Mouse (Mus musculus): Measurements from ENCODE around the gene Ggcx. TPM values are rescaled to one million over a fixed set of nuclear protein-coding genes. Genes with fewer than 3 reads are reported as not detected.
A peak's percentile ranks its signal among the peaks of the same experiment; 100 is the strongest.
"Not testable (repeated sequence)": the region's sequence is repeated elsewhere in the genome, so short reads cannot be mapped to it uniquely, and the experiment has no call there.

Ggcx gene
- polyA plus RNA-seq, 1 experiment from 2014 or later = 9.4 TPM

- WGBS = 85% methylated on average over 2 of the region's 2 CpGs
- no peak overlapping the region for H3K4me3 ChIP-seq (ENCODE audit: low read depth, low read length)
Measured at GRCm38 (mm10) chr6:72447487-72447886, 33.4 kb downstream of the Ggcx start.

GRCm38 (mm10) chr6:72451778-72452177 lies 37.7 kb downstream of the Ggcx start:
- not testable (repeated sequence) for ATAC-seq (ENCODE audit: low FRiP score); H3K9me3 ChIP-seq (ENCODE audit: control insufficient read depth, low read length); H3K4me3 ChIP-seq (ENCODE audit: low read depth, low read length); H3K4me1 ChIP-seq (ENCODE audit: control insufficient read depth, insufficient read depth, low read length); H3K9ac ChIP-seq (ENCODE audit: low read length); H3K36me3 ChIP-seq (ENCODE audit: control insufficient read depth, insufficient read depth, low read length); H3K27ac ChIP-seq (ENCODE audit: low read depth, low read length); DNase-seq (ENCODE audit: low spot score, missing footprints); H3K4me2 ChIP-seq; H3K27me3 ChIP-seq (ENCODE audit: control insufficient read depth, insufficient read depth, low read length)
- 79% methylated on average over 2 of the region's 2 CpGs for WGBS

More at GRCm38 (mm10) chr6:72447487-72447886, 33.4 kb downstream of the Ggcx start:
- Histone ChIP-seq H3K36me3 (ENCODE audit: control insufficient read depth, insufficient read depth, low read length) (no peaks in the 10 kb centered on the region), H3K27ac (ENCODE audit: low read depth, low read length) (no peak overlapping the region), H3K9me3 (ENCODE audit: control insufficient read depth, low read length) (no peaks in the 10 kb centered on the region), H3K4me1 (ENCODE audit: control insufficient read depth, insufficient read depth, low read length) (no peaks in the 10 kb centered on the region), H3K4me2 (no peak overlapping the region), H3K27me3 (ENCODE audit: control insufficient read depth, insufficient read depth, low read length) (no peaks in the 10 kb centered on the region), H3K9ac (ENCODE audit: low read length) (no peak overlapping the region)
- DNase-seq (ENCODE audit: low spot score, missing footprints) = peak; percentile 10
- ATAC-seq (ENCODE audit: low FRiP score) = no peak

- H3K27me3 ChIP-seq (ENCODE audit: control insufficient read depth, insufficient read depth, low read length) = no peaks in the 10 kb centered on the region
- 0 out of 2 replicates have a peak, but pooled peaks cover 3% of the 10 kb centered on the region for H3K4me1 ChIP-seq (ENCODE audit: control insufficient read depth, insufficient read depth, low read length)
- H3K9ac ChIP-seq (ENCODE audit: low read length) = no peak overlapping the region
- WGBS = 84% methylated on average over 2 of the region's 2 CpGs
- no peak overlapping the region for H3K4me3 ChIP-seq (ENCODE audit: low read depth, low read length)
- ATAC-seq (ENCODE audit: low FRiP score) (no peak), DNase-seq (ENCODE audit: low spot score, missing footprints) (no peak)
- H3K4me2 ChIP-seq = no peak overlapping the region
- no peak overlapping the region for H3K27ac ChIP-seq (ENCODE audit: low read depth, low read length)
- no peaks in the 10 kb centered on the region for H3K36me3 ChIP-seq (ENCODE audit: control insufficient read depth, insufficient read depth, low read length)
- H3K9me3 ChIP-seq (ENCODE audit: control insufficient read depth, low read length) = no peaks in the 10 kb centered on the region
Measured at GRCm38 (mm10) chr6:72452329-72452728, 38.2 kb downstream of the Ggcx start.

- no peaks in the 10 kb centered on the region for H3K36me3 ChIP-seq (ENCODE audit: control insufficient read depth, insufficient read depth, low read length)
- no peak overlapping the region for H3K4me3 ChIP-seq (ENCODE audit: low read depth, low read length)
- no peaks in the 10 kb centered on the region for H3K9me3 ChIP-seq (ENCODE audit: control insufficient read depth, low read length)
- 0 out of 2 replicates have a peak, but pooled peaks cover 3% of the 10 kb centered on the region for H3K4me1 ChIP-seq (ENCODE audit: control insufficient read depth, insufficient read depth, low read length)
- no peak overlapping the region for H3K9ac ChIP-seq (ENCODE audit: low read length)
- no peak for ATAC-seq (ENCODE audit: low FRiP score)
- no peaks in the 10 kb centered on the region for H3K27me3 ChIP-seq (ENCODE audit: control insufficient read depth, insufficient read depth, low read length)
- DNase-seq (ENCODE audit: low spot score, missing footprints) = no peak
- no peak overlapping the region for H3K4me2 ChIP-seq
- no peak overlapping the region for H3K27ac ChIP-seq (ENCODE audit: low read depth, low read length)
- WGBS = 63% methylated on average over 3 of the region's 3 CpGs
Measured at GRCm38 (mm10) chr6:72453578-72453977, 39.5 kb downstream of the Ggcx start.

GRCm38 (mm10) chr6:72454072-72454746 lies 40.1 kb downstream of the Ggcx start:
- no peak for ATAC-seq (ENCODE audit: low FRiP score)
- H3K4me1 ChIP-seq (ENCODE audit: control insufficient read depth, insufficient read depth, low read length) = 0 out of 2 replicates have a peak, but pooled peaks cover 3% of the 10 kb centered on the region

GRCm38 (mm10) chr6:72454833-72455373 lies 40.8 kb downstream of the Ggcx start:
- no peaks in the 10 kb centered on the region for H3K36me3 ChIP-seq (ENCODE audit: control insufficient read depth, insufficient read depth, low read length)
- DNase-seq (ENCODE audit: low spot score, missing footprints) (no peak), ATAC-seq (ENCODE audit: low FRiP score) (peak; percentile 67)
- no peak overlapping the region for H3K4me3 ChIP-seq (ENCODE audit: low read depth, low read length)
- no peak overlapping the region for H3K9ac ChIP-seq (ENCODE audit: low read length)
- no peak overlapping the region for H3K4me2 ChIP-seq
- H3K27ac ChIP-seq (ENCODE audit: low read depth, low read length) = peak overlapping the region; percentile 25; the same call in 1 of the 2 replicates
- WGBS = 57% methylated on average over 7 of the region's 7 CpGs
- no peaks in the 10 kb centered on the region for H3K27me3 ChIP-seq (ENCODE audit: control insufficient read depth, insufficient read depth, low read length)
- 0 out of 2 replicates have a peak, but pooled peaks cover 3% of the 10 kb centered on the region for H3K4me1 ChIP-seq (ENCODE audit: control insufficient read depth, insufficient read depth, low read length)
- no peaks in the 10 kb centered on the region for H3K9me3 ChIP-seq (ENCODE audit: control insufficient read depth, low read length)

More at GRCm38 (mm10) chr6:72454072-72454746, 40.1 kb downstream of the Ggcx start:
- WGBS = 75% methylated on average over 7 of the region's 7 CpGs
- Histone ChIP-seq H3K9ac (ENCODE audit: low read length) (no peak overlapping the region), H3K27me3 (ENCODE audit: control insufficient read depth, insufficient read depth, low read length) (no peaks in the 10 kb centered on the region), H3K9me3 (ENCODE audit: control insufficient read depth, low read length) (no peaks in the 10 kb centered on the region), H3K27ac (ENCODE audit: low read depth, low read length) (peak overlapping the region; percentile 25), H3K4me2 (no peak overlapping the region), H3K36me3 (ENCODE audit: control insufficient read depth, insufficient read depth, low read length) (no peaks in the 10 kb centered on the region), H3K4me3 (ENCODE audit: low read depth, low read length) (no peak overlapping the region)
- DNase-seq (ENCODE audit: low spot score, missing footprints) = no peak

- Histone ChIP-seq H3K27ac (ENCODE audit: low read depth, low read length) (no peak overlapping the region), H3K4me2 (no peak overlapping the region), H3K27me3 (ENCODE audit: control insufficient read depth, insufficient read depth, low read length) (no peaks in the 10 kb centered on the region), H3K36me3 (ENCODE audit: control insufficient read depth, insufficient read depth, low read length) (no peaks in the 10 kb centered on the region), H3K9ac (ENCODE audit: low read length) (no peak overlapping the region), H3K4me3 (ENCODE audit: low read depth, low read length) (no peak overlapping the region), H3K9me3 (ENCODE audit: control insufficient read depth, low read length) (no peaks in the 10 kb centered on the region), H3K4me1 (ENCODE audit: control insufficient read depth, insufficient read depth, low read length) (0 out of 2 replicates have a peak, but pooled peaks cover 3% of the 10 kb centered on the region)
- WGBS = 83% methylated on average over 4 of the region's 4 CpGs
- DNase-seq (ENCODE audit: low spot score, missing footprints) = no peak
- no peak for ATAC-seq (ENCODE audit: low FRiP score)
Measured at GRCm38 (mm10) chr6:72456567-72456966, 42.5 kb downstream of the Ggcx start.

- Histone ChIP-seq H3K27ac (ENCODE audit: low read depth, low read length) (no peak overlapping the region), H3K4me1 (ENCODE audit: control insufficient read depth, insufficient read depth, low read length) (0 out of 2 replicates have a peak, but pooled peaks cover 3% of the 10 kb centered on the region), H3K4me2 (no peak overlapping the region), H3K9ac (ENCODE audit: low read length) (no peak overlapping the region), H3K27me3 (ENCODE audit: control insufficient read depth, insufficient read depth, low read length) (no peaks in the 10 kb centered on the region), H3K36me3 (ENCODE audit: control insufficient read depth, insufficient read depth, low read length) (no peaks in the 10 kb centered on the region), H3K4me3 (ENCODE audit: low read depth, low read length) (no peak overlapping the region), H3K9me3 (ENCODE audit: control insufficient read depth, low read length) (no peaks in the 10 kb centered on the region)
- ATAC-seq (ENCODE audit: low FRiP score) (no peak), DNase-seq (ENCODE audit: low spot score, missing footprints) (no peak)
- WGBS = 83% methylated on average over 7 of the region's 7 CpGs
Measured at GRCm38 (mm10) chr6:72458418-72458817, 44.3 kb downstream of the Ggcx start.

GRCm38 (mm10) chr6:72458921-72459320 lies 44.8 kb downstream of the Ggcx start:
- ATAC-seq (ENCODE audit: low FRiP score) = no peak
- Histone ChIP-seq H3K9ac (ENCODE audit: low read length) (no peak overlapping the region), H3K4me1 (ENCODE audit: control insufficient read depth, insufficient read depth, low read length) (0 out of 2 replicates have a peak, but pooled peaks cover 3% of the 10 kb centered on the region), H3K36me3 (ENCODE audit: control insufficient read depth, insufficient read depth, low read length) (no peaks in the 10 kb centered on the region), H3K9me3 (ENCODE audit: control insufficient read depth, low read length) (no peaks in the 10 kb centered on the region), H3K27ac (ENCODE audit: low read depth, low read length) (no peak overlapping the region), H3K4me3 (ENCODE audit: low read depth, low read length) (no peak overlapping the region), H3K4me2 (no peak overlapping the region), H3K27me3 (ENCODE audit: control insufficient read depth, insufficient read depth, low read length) (no peaks in the 10 kb centered on the region)
- no peak for DNase-seq (ENCODE audit: low spot score, missing footprints)
- WGBS = 78% methylated on average over 5 of the region's 5 CpGs

Data from midbrain, embryonic 11.5 days (tissue).